Mouse (Mus musculus): ENCODE results near the gene Kat14.
A peak's percentile ranks its signal among the peaks of the same experiment; 100 is the strongest.

Kat14 gene

DNA sequence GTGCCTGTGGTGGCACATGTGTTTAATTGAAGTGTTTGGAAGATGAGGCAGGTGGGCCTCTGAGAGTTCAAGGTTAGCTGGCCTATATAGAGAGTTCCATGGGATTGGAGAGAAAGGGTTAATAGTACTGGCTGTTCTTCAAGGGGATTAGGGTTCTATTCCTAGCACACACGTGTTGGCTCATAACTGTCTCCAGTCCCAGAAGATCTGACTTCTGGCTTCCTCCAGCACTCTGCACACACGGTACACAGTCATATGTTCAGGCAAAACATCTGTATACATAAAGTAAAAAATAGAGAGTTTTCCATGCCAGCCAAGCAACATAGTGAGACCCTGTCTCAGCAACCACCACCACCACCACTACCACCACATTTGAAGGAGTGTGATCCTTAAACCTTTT lies 17.5 kb downstream of the Kat14 start:
- no peak for DNase-seq

DNA sequence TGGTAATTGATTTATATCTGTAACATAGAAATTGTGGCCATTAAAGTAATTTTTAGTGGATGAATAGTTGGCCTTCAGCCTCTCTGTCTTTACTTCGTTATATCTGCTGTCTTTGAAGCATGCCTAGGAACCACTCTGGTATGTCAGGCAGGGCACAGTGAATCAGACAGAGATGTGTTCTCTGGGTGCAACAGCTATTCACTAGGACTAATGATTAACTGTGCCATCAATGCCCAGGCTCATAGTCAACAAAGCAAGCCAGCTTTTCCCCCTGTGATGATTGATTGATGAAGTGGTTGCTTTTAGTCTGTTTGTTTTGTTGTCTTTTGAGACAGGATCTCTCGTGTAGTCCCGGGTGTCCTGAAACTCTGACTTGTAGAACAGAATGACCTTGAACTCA lies 19.6 kb downstream of the Kat14 start:
- no peak for DNase-seq

DNA sequence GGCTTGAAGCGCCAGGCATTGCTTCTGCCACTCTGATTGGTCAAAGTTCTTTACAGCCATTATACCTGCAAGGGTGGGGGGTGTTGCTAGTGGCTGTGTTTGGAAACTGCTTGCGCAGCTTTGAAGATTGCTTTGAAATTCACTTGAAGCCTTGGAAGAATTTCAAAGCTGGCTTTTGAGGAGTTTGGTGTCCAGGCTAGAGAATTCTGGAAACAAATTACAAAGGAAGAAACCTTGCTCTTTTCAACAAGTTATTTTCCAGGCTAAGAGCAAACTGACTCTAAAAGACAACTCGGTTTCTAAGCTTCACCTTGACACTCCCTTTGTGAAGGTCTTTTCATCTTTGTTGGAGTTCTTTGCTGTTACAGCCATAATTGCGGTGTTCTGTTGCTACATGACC lies 30.7 kb downstream of the Kat14 start:
- no peak for DNase-seq

DNA sequence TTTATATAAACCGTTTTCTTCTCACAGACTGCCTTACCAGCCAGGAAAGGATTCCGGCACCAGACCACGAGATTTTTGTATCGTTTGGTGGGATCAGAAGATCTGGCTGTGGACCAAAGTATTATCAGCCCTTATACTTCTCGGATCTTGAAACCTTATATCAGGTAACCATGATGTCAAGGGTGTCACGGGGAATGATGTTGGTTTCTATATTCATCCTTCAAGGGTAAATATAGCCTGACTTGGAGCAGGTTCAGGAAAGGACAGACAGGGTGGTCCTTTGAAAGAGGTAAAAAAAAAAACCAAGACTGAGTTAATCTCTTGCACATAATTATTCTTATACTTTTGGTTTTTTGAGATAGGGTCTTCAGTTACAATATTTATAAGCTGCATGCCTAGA lies 31.9 kb downstream of the Kat14 start:
- DNase-seq, result no peak

DNA sequence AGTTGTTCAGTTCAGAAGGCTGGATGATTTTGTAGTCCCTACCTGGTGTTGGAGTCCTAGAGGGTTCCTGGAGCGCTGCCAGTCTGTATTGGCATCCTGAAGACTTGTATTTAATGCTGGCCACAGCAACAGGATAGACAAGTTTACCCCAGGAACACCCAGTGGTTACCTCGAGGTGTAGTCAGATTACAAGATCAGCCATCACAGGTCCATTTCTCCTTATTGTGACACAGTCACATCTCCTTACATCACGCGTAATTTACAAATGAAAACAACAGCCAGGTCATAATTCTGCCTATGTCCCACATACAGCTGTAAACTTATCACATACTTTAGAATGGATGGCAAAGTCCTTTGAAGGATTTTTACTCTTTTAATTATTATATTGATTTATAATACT lies 40.3 kb downstream of the Kat14 start:
- no peak for DNase-seq

DNA sequence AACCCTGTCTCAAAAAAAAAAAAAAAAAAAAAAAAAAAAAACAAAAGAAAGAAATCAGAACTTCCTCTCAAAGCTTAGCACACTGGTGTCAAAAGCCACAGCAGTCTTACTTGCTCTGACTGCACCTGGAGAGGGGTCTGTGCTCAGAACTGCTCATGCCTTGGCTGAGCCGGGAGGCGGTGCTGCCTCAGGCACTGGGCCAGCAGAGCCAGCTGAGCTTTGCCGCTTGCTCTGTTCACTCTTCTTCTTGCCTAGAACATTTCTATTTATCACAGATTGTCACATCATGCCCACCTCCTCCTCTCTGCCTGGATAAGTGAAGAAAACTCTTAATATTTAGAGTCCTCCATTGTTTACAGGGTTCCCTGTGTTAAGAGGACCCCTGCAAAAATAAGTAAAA lies 41.8 kb downstream of the Kat14 start:
- DNase-seq, result peak; percentile 11

DNA sequence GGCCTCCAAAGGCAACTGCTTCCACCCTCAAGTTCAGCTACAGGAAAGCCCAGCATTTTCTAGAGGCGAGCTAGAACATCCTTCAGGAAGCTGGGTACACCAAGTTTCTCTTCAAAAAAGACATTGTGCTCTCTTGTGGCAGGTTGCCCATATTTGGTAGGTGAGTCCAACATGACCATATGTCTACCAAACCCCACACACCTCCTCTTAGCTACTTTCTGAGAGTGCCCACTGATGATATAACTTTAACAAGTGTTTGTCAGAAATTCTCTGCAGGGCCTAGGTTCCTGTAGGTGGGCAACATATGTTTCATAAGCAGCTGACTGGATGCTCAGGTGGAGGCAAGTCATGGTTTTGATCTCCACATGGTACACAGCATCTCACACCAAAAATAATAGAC lies 45.9 kb downstream of the Kat14 start:
- no peak for DNase-seq

DNA sequence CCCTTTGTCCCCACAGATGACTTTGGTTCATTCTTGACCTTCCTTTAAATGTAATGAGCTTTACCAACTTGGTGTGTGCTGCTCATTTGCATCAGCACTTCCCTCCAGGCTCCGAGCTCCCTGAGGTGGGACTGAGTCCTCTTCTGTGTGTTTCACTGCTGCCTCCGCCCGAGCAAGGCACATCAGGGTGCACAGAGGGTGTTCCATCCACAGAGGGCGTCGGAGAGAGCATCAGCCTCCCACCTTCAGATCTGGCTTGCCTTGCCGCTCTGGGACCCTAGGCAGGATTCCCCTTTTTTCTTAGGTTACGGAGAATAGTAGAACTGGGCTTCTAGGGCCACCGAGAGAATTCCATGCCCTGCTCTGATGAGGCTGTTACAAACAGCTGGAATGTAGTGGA lies 48.1 kb downstream of the Kat14 start:
- DNase-seq, result no peak

DNA sequence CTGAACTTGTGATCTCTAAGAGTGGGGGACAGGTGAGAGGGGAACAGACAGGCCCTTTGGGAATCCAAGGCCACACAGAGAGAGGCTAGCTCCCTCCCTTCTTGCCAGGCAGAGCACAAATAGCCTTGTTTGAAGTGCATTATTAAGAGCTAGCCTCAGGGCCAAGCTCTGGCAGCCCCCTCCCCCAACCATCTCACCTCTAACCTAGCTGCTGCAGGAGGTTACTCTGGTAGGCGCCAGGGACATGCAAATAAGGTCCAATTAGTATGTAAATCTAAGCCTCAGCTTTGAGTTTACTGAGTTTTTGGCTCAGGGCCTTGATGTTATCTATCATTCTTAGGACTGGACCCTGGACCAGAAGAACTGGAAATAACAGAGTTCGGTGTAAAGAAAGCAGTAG lies 49.3 kb downstream of the Kat14 start:
- DNase-seq, result no peak

DNA sequence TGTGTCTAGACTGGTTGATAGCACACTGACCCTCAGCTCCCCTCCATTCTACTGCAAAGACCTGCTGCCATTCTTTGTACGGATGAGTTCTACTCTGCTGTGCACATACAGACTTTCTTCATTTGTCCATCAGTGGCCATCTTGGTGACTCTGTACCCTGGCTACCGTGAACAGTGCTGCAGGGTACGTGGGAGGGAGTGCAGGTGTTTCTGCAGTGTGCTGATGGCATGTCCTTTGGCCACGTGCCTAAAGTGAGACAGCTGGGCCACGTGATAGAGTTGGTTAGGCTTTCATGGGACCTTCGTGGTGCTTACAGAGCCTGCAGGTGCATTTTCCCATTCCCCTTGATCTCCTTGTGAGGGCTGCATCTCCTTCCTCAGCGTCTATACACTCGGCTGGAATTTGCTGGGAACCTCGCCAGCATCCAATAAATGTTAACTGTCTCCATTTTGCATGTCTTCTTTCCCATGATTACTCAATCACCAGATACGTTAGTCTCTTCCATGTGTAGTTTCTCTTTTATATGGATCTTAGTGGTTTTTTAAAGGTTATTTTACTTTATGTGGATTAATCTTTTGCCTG lies 53.4 kb downstream of the Kat14 start:
- no peak for DNase-seq

DNA sequence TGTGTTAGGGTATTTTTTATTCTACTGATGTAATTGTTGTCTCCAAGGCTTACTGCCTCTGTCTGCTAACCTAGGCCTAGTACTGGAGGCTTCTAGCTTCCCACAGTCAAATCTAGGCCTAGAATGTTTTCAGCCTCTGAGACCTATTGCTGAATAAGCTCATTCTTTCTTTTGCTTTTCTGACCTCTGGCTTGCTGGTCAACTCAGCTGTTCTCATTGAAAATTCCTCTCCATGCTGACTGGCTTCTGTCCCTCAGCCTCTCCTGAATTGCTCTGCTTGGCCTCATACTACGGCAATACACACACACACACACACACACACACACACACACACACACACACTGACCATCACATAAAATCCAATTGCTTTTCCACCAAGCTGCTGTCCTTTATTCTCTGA lies 57.0 kb downstream of the Kat14 start:
- no peak for DNase-seq

DNA sequence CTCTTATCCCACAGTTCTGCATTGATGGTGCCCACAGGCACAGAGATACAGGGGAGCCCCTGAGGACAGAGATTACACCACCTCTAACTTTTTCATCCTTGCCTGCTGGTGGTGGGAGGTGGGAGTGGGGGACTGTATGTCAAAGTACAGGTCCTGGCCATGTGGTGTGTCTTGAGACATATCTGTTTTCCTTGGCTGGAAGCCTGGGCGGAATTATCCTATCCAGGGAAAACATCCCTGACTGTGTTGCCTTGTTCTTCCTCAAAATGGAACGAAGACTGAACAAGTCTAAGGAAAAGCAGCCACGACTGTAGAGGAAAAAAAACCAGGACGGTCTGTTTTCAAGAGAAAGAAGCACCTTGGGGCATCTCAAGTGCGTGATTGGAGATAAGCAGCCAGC lies 59.1 kb downstream of the Kat14 start:
- DNase-seq, result no peak

DNA sequence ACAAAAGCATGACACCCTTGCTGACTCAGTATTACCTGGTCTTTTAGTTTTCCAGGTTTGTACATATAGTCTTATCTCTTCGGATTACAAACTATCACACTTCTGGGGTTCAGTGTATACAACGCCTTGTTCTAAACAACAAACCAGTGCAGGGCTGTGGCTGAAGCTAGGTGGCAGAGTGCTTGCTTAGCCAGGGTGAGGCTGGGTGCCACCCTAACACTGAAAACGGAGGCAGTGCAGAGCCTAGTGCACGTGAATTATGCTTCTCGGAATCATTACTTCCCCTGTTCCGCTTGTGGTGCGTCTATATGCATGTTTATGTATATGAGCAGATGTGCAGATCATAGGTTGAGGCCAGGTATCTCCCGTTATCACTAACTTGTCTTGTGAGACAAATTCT lies 59.9 kb downstream of the Kat14 start:
- DNase-seq, result no peak

DNA sequence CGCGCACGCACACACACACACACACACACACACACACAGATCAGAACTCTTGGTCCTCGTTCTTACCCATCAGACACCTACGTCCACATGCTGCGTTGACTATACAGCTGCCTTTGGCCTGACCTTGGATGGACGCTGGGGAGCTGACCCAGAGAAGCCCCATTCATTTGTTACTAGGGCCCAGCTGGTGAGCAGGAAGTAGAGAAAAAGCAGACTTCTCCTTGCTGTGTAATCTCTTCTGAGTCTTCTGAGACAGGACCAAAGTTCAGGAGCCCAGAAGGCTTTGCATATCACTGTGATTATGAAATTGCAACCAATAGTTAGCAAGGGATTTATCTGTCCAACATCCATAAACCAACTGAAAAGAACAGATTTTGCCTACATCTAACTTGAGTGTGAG lies 60.4 kb downstream of the Kat14 start:
- no peak for DNase-seq

DNA sequence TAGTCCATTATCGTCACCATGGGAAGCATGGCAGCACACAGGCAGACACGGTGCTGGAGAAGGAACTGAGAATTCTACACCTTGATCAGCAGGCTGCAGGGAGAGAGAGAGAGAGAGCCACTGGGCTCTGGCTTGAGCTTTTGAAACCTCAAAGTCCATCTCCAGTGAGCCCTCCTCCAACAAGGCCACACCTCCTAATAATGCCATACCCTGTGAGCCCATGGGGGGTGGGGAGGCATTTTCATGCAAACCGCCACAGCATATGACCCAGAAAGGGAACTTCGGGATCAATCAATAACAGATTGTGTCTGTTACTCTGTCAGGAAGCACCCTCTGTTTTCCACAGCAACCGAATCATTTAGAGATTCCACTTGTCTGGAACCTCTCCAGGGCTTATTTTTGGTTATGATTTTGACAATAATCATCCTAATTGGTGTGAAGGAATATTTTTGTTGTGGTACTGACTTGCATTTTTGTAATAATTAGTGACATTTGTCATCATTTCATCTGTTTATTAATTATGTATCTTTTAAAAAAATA lies 62.6 kb downstream of the Kat14 start:
- DNase-seq, result no peak

DNA sequence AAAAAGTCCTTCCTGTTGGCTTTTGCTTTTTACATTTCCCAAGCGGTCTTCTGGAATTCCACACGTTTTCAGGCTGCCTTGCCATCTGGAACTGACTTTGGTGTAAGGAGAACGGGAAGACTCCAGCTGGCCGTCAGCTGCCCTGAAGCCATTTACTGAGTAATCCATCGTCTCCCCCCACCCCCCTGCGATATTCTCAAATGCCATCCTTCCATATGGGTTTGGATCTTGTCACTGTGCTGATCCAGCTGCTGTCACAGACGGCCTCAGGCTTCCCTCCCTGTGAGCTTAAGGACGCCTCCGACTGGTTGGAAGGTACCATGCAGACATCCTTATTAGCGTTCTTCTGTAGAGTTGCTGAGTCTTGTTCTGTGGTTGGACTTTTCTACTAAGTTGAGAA lies 66.9 kb downstream of the Kat14 start:
- no peak for DNase-seq

DNA sequence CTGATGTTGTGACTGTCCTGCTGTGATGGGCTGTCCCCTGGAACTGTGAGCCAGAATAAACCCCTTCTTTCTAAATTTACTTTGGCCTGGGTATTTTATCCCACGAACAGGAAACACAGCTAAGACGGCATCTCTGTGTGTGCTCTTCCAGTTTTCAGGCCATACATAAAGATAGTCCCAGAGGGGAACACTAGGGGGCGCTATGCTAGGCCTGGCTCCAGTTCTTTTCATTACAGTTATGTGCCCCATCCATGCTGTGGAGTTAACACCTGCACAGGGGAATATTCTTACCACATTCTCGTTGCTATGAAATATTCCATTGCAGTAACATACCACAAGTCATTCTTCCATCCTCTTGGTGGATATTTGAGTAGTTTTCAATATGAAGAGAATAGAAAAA lies 69.6 kb downstream of the Kat14 start:
- peak; percentile 39 for DNase-seq

DNA sequence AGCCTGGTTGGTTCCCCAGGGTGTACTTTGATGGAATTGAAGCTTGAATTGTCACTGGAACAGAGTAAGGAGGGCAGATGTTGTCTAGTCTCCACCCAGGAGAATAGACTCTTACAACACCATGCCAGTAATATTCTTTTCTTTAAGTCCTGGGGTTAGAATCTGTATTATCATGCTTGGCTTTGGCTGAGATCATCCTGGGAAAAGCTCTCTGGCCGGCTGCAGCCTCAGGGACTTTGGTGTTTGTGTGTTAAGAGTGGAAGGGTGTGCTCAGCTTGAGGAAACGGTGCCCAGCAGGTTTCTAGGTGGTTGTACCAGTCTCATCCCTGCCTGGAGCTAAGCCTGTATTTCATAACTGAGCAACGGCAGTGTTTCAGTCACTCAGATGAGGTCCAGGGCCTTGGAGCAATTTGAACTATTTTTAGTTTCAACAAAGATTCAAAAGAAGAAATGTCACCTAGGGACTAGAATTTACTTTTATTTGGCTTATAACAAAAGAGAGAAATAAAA lies 70.5 kb downstream of the Kat14 start:
- no peak for DNase-seq

DNA sequence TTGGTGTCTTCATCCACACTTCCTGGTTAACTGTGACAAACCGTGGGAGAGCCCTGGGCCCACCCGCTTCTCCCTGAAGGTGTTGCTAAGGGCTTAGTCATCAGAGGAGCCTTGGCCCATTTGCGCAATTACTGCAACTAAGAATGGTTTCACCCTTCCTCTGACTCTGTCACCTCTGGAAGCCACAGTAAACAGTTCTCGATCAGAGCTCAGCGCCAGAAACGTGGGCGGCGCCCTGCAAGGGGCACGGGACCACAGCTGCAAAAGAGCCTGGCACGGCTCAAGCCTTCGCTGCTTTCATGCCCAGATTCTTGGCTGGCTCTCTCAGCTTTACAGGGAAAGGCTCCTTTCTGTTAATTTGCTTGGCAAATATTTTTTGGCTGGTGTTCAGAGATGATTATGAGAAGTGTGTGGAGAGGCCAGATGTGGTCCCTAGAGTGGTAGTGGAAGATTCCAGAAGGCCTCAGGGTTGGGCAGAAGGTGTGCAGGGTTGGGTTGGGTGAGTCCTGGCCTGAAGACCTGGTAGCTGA lies 72.7 kb downstream of the Kat14 start:
- DNase-seq, result no peak

DNA sequence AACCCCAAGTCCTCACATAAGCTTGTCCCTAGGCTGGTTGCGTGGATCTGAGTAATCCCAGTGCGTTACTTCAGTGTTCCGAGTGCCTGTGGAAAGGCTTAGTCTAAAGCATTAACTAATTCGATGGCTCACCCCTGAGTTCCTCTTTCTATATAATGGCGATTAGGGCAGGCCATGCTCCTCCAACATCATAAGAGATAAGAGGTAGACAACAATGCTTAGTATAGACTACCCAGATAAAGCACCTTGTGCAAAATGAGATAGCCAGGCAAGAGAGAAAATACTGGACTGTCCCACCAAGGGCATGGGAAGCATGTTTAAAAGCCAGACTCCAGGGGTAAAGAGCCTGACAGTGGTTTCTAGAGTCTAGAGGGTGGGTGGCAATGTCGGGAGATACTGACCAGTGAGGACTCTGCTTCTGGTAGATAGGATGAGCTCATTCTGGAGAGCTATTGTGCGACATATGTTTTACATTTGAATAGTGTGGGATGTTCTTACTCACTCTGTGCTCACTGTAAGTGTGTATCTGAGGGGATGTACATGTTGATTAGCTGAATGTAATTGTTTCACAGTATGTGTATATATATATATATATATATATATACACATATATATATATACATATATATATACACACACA lies 77.7 kb downstream of the Kat14 start:
- no peak for DNase-seq

DNA sequence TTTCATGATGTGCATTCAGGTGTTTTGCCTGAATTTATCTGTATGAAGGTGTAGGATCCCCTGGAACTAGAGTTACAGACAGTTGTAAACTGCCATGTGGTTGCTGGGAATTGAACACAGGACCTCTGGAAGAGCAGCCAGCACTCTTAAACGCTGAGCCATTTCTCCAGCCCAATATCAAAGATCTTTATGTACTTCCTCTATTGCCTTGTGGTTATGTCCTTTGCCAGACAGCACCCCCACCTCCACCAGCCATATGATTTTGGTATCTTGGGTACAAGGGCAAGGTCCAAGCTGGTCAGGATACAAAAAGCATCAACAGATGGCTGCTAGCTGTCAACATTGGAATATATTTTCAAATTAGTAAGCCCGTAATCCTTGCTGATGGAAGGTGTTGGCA lies 81.6 kb downstream of the Kat14 start:
- no peak for DNase-seq

DNA sequence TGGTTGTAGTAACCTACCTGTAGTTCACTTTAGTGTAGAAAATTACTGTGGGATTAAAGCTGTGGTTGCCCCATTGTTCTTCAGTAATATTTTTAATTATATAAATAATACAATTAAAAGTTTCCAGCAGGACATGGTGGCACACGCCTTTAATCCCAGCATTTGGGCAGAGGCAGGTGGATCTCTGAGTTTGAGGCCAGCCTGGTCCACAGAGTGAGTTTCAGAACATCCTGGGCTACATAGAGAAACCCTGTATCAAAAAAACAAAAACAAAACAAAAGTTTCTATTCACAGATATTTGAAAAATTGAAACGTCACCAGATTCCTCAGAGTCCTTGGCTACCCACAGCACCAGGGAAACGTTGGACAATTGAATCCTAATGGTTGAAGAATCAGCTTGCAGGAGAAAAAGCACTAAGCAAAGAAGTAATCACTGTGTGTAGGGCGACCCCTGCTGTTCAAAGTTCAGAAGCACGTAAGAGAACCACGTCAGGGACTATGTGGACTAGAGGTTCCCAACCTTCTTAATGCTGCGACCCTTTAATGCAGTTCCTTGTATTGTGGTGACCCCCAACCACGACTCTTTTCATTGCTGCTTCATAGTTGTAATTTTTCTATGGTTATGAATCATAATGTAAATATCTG lies 83.7 kb downstream of the Kat14 start:
- DNase-seq, result peak; percentile 81

Measured in thymus, postnatal 4 days (tissue).